Mouse (Mus musculus) heart, embryonic 12.5 days (tissue): ENCODE measurements around the gene Pea15a. TPM values are rescaled to one million over a fixed set of nuclear protein-coding genes. Genes with fewer than 3 reads are reported as not detected.

Experiments used
- ATAC-seq: fragments of 200-750 bp; cut with Nextera tagmentation; 2 replicates; pipeline ENCODE4 v1.8.0; 2017; ENCODE audit warnings: moderate TSS enrichment, moderate library complexity; ENCODE audit not compliant: insufficient number of reproducible peaks, low FRiP score
- H3K27ac ChIP-seq: fragments of 300-500 bp; sonication (generic); 2 replicates; pipeline ENCODE4 v1.5.1; 2016; ENCODE audit warnings: mild to moderate bottlenecking, moderate library complexity; ENCODE audit not compliant: poor library complexity, severe bottlenecking
- H3K27me3 ChIP-seq: fragments of 300-500 bp; sonication (generic); replicated peaks from 2 replicates; pipeline ENCODE4 v1.6.1; 2016; ENCODE audit warnings: mild to moderate bottlenecking, moderate library complexity
- H3K36me3 ChIP-seq: fragments of 300-500 bp; sonication (generic); 2 replicates; pipeline ENCODE4 v1.6.1; 2016; ENCODE audit warnings: mild to moderate bottlenecking, moderate library complexity
- H3K4me1 ChIP-seq: fragments of 300-500 bp; sonication (generic); replicated peaks from 2 replicates; pipeline ENCODE4 v1.6.1; 2016; ENCODE audit warnings: mild to moderate bottlenecking
- H3K4me2 ChIP-seq: fragments of 300-500 bp; sonication (generic); 2 replicates; pipeline ENCODE4 v1.6.1; 2016; ENCODE audit warnings: mild to moderate bottlenecking, moderate library complexity
- H3K4me3 ChIP-seq: fragments of 300-500 bp; sonication (generic); 2 replicates; pipeline ENCODE4 v1.5.1; 2016; ENCODE audit warnings: mild to moderate bottlenecking
- H3K9ac ChIP-seq: fragments of 300-500 bp; sonication (generic); 2 replicates; pipeline ENCODE4 v1.6.1; 2016; ENCODE audit warnings: mild to moderate bottlenecking, moderate library complexity
- H3K9me3 ChIP-seq: fragments of 300-500 bp; sonication (generic); replicated peaks from 2 replicates; pipeline ENCODE4 v1.6.1; 2016; ENCODE audit warnings: mild to moderate bottlenecking, moderate library complexity
- WGBS: fragments of 180-500 bp; shearing (Covaris S2); methylation state at CpG from one replicate; pipeline ENCODE4 v1.1.7; 2016; 5-methylcytosine and 5-hydroxymethylcytosine counted together
- polyA plus RNA-seq: library from polyadenylated mRNA; unstranded; fragments of >200 nt; fragmentation: Nextera tagmentation; extraction: Ambion mirVana; gene quantifications from 2 replicates; pipeline ENCODE4 v1.2.1, GENCODE M21; 2016

The Pea15a gene
- polyA plus RNA-seq, 1 experiment from 2014 or later: 156 TPM

DNA sequence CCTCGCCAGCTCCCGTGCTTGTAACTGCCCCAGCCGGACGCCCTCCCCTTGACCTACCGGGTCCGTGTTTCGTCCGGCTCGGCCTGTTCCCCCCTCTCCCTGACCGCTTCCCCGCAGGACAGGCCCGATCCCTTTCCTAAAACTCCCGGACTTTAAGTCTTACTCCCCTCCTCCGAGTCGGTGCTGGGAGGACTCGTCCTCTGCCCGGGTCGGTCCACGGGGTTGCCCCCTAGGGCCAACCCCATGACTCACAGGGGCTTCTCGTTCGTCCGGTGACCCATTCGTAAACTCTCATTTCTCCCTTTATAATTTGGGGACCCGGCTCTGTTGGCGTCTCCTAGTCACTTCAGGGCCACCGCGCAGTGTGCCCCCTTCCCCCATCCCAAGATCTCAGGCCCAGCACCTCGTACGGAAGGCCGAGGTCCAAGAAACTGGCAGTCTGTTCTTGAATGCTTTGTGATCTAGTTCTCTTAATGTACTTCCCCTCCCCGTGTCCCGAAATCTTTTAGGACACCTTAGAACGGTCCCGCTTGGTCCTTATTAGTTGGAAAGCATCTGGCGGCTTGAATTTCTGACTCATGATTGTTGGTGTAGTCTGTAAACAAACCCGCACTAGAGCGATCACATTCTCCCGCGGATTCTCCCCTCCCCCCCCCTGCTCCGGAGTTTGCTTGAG is 58.2 kb downstream of the Pea15a start:
- WGBS: under 1% methylated on average over 40 of the region's 40 CpGs
- peak; percentile 61 for ATAC-seq

DNA sequence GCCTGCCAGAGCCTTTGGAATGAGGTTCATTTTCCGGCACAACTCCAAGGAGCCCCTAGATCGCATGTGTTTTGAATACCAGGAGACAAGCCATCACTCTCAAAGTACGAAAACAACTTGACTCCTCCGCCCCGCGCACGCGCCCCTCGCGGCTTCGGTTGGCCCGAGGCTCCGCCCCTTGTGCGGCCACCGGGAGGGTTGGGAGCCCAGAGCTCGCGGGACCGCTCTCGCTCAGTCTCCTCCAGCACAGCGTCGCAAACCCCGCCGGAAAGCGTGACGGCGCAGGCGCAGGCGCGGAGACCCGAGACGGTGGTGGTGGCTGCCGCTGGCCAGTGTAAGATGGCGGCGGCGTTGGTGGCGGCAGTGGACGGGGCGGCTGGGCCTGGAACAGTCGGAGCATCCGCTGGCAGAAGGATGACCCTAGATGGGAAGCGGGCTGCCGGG is 58.7 kb downstream of the Pea15a start, which contains the start of gene Dcaf8:
TSS of gene Dcaf8 (plus strand) at position 250 of the 444 bp plus-strand sequence.
- Histone ChIP-seq H3K36me3 (peaks cover 26% of the 10 kb centered on the region), H3K4me3 (peak within 1 kb of the TSS; percentile 67), H3K27me3 (no peaks in the 10 kb centered on the region), H3K9me3 (no peaks in the 10 kb centered on the region), H3K4me2 (peak within 1 kb of the TSS; percentile 82), H3K4me1 (peaks cover 8% of the 10 kb centered on the region), H3K9ac (peak within 1 kb of the TSS; percentile 96), H3K27ac (peak within 1 kb of the TSS; percentile 96)
- peak; percentile 99 for ATAC-seq
- under 1% methylated on average over 42 of the region's 42 CpGs for WGBS

More for the DNA sequence above, 58.2 kb downstream of the Pea15a start:
- peaks cover 31% of the 10 kb centered on the region for H3K36me3 ChIP-seq
- peaks cover 8% of the 10 kb centered on the region for H3K4me1 ChIP-seq
- peak overlapping the region; percentile 96 for H3K27ac ChIP-seq
- H3K9ac ChIP-seq: peak overlapping the region; percentile 96
- H3K4me3 ChIP-seq: peak overlapping the region; percentile 67
- H3K27me3 ChIP-seq: no peaks in the 10 kb centered on the region
- H3K4me2 ChIP-seq: peak overlapping the region; percentile 82
- no peaks in the 10 kb centered on the region for H3K9me3 ChIP-seq

Other genes with a start within 250 kb of the Pea15a start
- gene Vangl2, start 178.4 kb downstream of the Pea15a start, polyA plus RNA-seq: 13.5 and 14.4 TPM in 2 replicates
- not detected in 2 replicates for gene Nhlh1, start 149.2 kb downstream of the Pea15a start, polyA plus RNA-seq
- gene Copa, start 124.3 kb downstream of the Pea15a start, polyA plus RNA-seq: 214 and 219 TPM in 2 replicates
- gene Ncstn, start 124.0 kb downstream of the Pea15a start, polyA plus RNA-seq: 132 TPM in 2 replicates
- gene Pex19, start 80.0 kb downstream of the Pea15a start, polyA plus RNA-seq: 133 and 139 TPM in 2 replicates
- 123 and 125 TPM in 2 replicates for gene Dcaf8, start 58.7 kb downstream of the Pea15a start, polyA plus RNA-seq
- 182 and 185 TPM in 2 replicates for gene Casq1, start 13.1 kb upstream of the Pea15a start, polyA plus RNA-seq
- gene Atp1a4, start 51.6 kb upstream of the Pea15a start, polyA plus RNA-seq: 0.17 and 0.19 TPM in 2 replicates
- 24.0 and 26.1 TPM in 2 replicates for gene Igsf8, start 54.8 kb upstream of the Pea15a start, polyA plus RNA-seq
- gene Atp1a2, start 91.3 kb upstream of the Pea15a start, polyA plus RNA-seq: 23.4 and 25.9 TPM in 2 replicates
- gene Kcnj9, start 122.5 kb upstream of the Pea15a start, polyA plus RNA-seq: not detected in 2 replicates
- gene Kcnj10, start 134.4 kb upstream of the Pea15a start, polyA plus RNA-seq: not detected in 2 replicates
- 8.5 and 9.4 TPM in 2 replicates for gene Pigm, start 169.7 kb upstream of the Pea15a start, polyA plus RNA-seq